Mouse (Mus musculus): Measurements from ENCODE around the gene Gdf1.
A peak's percentile ranks its signal among the peaks of the same experiment; 100 is the strongest.

The Gdf1 gene

DNA sequence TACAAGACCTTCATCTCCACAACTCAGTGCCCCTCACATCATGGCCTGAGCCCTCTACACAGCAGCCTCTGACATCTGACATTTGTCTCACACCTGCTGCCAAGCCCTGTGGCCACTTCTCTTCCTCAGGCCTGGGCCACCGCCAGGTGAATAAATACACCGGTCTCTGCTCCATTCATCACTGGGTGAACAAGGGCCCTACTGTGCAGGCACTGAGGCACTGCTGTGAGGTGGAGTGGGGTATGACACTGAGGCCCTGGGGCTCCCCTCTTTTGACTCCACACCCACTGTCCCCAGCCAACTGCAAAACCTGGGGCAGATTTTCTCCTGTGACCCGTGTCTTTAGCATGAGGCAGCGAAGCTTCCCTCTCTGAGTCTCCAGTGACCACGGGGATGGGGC, 37.0 kb downstream of the Gdf1 start:
- no peak for DNase-seq

DNA sequence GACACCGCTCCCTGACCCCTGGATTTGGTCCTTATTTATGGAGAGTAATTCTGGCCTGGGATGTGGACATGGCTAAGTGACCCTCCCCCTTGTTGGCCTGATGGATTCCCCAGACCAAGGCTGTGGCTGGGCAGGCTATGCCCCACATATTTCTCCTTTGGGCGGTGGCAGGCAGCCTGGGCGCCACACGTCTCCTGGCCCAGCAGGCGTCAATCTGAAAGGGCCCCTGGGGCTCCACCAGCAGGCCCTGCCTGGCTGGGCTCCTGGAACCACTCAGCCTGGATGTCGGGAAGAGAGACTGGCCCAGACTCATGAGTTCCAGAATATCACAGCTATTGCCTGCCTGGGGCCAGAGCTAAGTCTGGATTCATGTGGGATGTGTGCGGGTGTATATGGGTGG, 40.9 kb downstream of the Gdf1 start:
- DNase-seq: no peak

DNA sequence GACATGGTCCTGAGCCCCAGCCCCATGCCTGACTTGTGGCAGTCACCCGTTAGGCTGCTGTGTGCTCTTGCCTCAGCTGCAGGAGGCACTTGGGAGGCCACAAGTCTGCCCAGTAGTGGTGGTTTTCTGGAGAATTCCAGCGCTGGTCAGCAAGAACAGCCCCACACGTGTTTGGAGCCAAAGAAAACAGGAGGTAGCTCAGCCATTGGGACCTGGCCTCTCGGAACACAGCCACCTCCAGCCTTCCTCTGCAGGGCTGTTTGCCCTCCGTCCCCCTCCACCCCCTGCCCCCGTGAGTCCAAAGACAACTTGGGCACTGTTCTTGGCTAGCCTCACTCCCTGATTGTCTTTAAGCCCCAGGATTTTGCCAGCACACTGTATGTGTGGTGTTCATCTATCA, 42.3 kb downstream of the Gdf1 start:
- peak in 1 of 2 experiments; percentile 4 for DNase-seq

- DNase-seq: peak in 1 of 2 experiments; percentile 40
Observed at GRCm38 (mm10) chr8:70373397-70374317, 44.0 kb downstream of the Gdf1 start, which contains the start of gene Comp. TSS of gene Comp (plus strand) at chr8:70373558.

GRCm38 (mm10) chr8:70374318-70374927, 44.8 kb downstream of the Gdf1 start:
- DNase-seq: peak; percentile 80 to 81

- peak in 1 of 2 experiments; percentile 26 for DNase-seq
Observed at GRCm38 (mm10) chr8:70375212-70375859, 45.7 kb downstream of the Gdf1 start.

DNA sequence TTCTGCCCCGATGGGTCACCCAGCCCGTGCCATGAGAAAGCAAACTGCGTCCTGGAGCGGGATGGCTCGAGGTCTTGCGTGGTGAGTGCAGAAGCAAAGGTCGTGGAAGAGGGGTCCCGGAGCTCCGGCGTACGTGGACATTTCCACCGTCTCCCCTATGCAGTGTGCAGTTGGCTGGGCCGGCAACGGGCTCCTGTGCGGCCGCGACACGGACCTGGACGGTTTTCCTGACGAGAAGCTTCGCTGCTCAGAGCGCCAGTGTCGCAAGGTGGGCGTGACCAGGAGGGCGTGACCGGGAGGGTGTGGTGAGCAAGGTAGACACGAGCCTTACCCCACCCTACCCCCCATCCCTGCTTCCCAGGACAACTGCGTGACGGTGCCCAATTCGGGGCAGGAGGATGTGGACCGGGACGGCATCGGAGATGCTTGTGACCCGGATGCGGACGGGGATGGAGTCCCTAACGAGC, 46.7 kb downstream of the Gdf1 start:
- DNase-seq: peak in 1 of 2 experiments; percentile 40

DNA sequence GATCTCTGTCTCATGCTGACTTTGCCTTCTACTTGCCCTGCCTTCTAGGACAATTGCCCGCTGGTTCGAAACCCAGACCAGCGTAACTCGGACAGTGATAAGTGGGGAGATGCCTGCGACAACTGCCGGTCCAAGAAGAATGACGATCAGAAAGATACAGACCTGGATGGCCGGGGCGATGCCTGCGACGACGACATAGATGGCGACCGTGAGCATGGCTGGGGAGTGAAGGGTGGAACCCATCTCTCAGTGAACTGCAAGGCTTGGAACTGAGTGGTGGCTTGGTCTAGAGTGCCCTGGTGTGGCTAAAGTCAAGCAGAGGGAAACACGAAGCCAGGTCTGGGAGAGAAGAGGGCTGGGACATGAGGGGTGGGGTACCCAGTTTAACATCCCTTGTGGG, 47.4 kb downstream of the Gdf1 start:
- peak in 1 of 2 experiments; percentile 47 for DNase-seq

GRCm38 (mm10) chr8:70380069-70380468, 50.5 kb downstream of the Gdf1 start:
- peak in 1 of 2 experiments; percentile 35 for DNase-seq

Data from cerebellum, postnatal 10 days (tissue).